Mouse (Mus musculus) large intestine, adult 2 months (tissue): ENCODE measurements around the gene Poldip2. TPM values are rescaled to one million over a fixed set of nuclear protein-coding genes. Genes with fewer than 3 reads are reported as not detected.
"Not testable (repeated sequence)": the region's sequence is repeated elsewhere in the genome, so short reads cannot be mapped to it uniquely, and the experiment has no call there.

ENCODE experiments used
- DNase-seq: peaks from one replicate; pipeline ENCODE4 v3.0.0-alpha.2; 2012; ENCODE audit warnings: low read depth, low spot score
- WGBS: fragments of 180-500 bp; shearing (Covaris S2); methylation state at CpG from one replicate; pipeline ENCODE4 v1.1.7; 2018; 5-methylcytosine and 5-hydroxymethylcytosine counted together
- polyA plus RNA-seq: library from polyadenylated mRNA; depleted of rRNA; stranded (reverse); fragments of >200 nt; gene quantifications from 2 replicates; pipeline ENCODE4 v1.2.3, GENCODE M21; 2012

Poldip2 gene
- polyA plus RNA-seq, 1 experiment: 41.2 TPM

GRCm38 (mm10) chr11:78499543-78499942 is 12.4 kb upstream of the Poldip2 start:
- WGBS: 37% methylated on average over 16 of the region's 16 CpGs
- DNase-seq: no peak

- no peak for DNase-seq
- WGBS: 41% methylated on average over 9 of the region's 9 CpGs
These were observed 11.3 kb upstream of the Poldip2 start for GRCm38 (mm10) chr11:78500623-78501202.

DNA sequence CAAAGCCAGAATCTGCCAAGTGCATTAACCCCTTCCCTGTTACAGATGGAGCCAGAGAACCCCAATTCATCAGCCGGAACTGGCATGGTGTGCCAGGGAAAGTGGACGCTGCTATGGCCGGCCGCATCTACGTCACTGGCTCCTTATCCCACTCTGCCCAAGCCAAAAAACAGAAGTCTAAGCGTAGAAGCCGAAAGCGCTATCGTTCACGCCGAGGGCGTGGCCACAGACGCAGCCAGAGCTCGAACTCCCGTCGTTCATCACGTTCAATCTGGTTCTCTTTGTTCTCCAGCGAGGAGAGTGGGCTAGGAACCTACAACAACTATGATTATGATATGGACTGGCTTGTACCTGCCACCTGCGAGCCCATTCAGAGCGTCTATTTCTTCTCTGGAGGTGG is 10.5 kb upstream of the Poldip2 start:
- no peak for DNase-seq
- WGBS: 76% methylated on average over 20 of the region's 20 CpGs

GRCm38 (mm10) chr11:78502909-78503650 is 8.9 kb upstream of the Poldip2 start, which contains the start of gene Sebox:
Sebox (plus strand) TSS chr11:78503447.
- 62% methylated on average over 7 of the region's 7 CpGs for WGBS
- no peak for DNase-seq

- 79% methylated on average over 3 of the region's 3 CpGs for WGBS
- no peak for DNase-seq
These were observed 6.6 kb upstream of the Poldip2 start for GRCm38 (mm10) chr11:78505430-78505829.

- WGBS: 88% methylated on average over 5 of the region's 5 CpGs
- no peak for DNase-seq
These were observed 2.8 kb upstream of the Poldip2 start for GRCm38 (mm10) chr11:78509148-78509547.

GRCm38 (mm10) chr11:78513106-78513790 is 1.3 kb downstream of the Poldip2 start:
- 51% methylated on average over 3 of the region's 3 CpGs for WGBS
- DNase-seq: no peak

GRCm38 (mm10) chr11:78515549-78516325 is 3.7 kb downstream of the Poldip2 start:
- 75% methylated on average over 2 of the region's 2 CpGs for WGBS
- DNase-seq: no peak

DNA sequence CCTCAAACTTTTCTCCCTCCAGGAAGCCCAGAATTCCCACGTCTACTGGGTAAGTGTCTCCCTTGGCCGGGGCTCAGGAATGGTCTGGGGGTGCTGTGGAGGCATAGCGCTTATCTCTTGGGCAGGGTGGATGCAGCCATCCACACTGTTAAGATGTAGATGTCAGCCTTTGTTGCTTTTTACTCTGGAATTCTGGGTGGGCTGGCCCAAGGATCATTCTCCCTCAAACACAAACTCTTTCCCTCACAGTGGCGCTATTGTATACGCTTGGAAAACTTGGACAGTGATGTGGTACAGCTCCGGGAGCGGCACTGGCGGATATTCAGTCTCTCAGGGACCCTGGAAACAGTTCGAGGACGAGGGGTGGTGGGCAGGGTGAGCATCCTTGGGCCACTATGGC is 6.9 kb downstream of the Poldip2 start:
- 90% methylated on average over 10 of the region's 10 CpGs for WGBS
- no peak for DNase-seq

DNA sequence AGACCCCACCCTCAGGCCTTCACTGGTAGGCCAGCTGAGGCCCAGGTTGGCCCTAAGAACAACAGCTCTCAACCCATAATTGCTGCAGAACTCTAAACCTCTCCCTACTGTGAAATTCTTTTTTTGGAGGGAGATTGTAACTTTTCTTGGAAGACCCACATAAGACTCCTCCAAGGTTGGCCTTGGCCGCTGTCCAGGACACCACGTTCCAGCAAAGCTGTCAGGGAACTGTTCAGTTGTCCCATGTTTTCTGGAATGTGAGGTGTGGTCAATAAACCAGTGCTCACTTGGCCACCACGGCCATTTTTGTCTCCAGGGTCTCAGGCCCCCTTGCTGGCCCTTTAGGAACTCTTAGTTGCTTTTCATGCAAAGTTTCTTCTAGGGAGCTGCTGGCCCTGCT is 9.9 kb downstream of the Poldip2 start:
- DNase-seq: no peak
- 70% methylated on average over 3 of the region's 3 CpGs for WGBS

GRCm38 (mm10) chr11:78522481-78522997 is 10.5 kb downstream of the Poldip2 start:
- no peak for DNase-seq
- WGBS: 84% methylated on average over 1 of the region's 1 CpGs

- no peak for DNase-seq
- 78% methylated on average over 9 of the region's 9 CpGs for WGBS
These were observed 11.4 kb downstream of the Poldip2 start for GRCm38 (mm10) chr11:78523241-78523955.

DNA sequence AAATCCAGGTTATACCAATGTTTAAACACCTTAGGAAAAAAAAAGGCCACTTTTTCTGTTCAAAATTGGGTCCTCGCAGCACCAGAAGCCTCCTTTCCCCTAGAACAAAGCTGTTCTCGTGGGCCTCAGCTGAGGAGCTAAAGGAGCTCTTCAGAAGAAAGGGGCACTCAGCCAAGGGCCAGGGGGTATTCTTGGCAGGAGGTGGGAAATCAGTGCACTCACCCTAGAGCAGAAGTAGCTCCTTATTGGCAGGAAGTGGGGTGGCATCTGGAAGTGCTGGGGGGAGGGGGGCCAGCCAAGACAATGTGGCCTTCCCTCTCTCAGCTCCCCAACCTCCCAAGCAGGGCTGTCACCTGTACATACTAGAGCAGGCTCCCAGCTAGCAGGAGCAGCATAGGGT is 12.8 kb downstream of the Poldip2 start:
- 84% methylated on average over 2 of the region's 2 CpGs for WGBS
- no peak for DNase-seq

DNA sequence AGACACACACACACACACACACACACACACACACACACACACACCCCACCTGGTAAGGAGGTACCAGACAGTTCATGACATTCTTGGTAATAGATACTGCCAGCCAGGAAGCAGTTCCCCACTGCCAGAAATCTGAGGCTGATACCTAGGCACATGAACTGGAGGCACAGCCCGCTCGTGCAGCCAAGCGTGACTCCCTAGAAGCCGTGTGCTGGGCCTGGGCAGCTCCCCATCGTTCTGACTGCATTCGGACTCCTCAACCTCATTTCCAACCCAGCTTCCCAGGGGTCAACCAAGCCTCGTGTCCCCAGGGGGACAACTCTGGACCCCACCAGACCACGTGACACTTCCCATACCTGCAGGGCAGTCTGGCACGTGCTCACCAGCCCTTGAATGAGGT is 16.7 kb downstream of the Poldip2 start:
- 88% methylated on average over 9 of the region's 9 CpGs for WGBS
- DNase-seq: no peak

GRCm38 (mm10) chr11:78530001-78530400 is 18.0 kb downstream of the Poldip2 start:
- WGBS: 90% methylated on average over 12 of the region's 12 CpGs

DNA sequence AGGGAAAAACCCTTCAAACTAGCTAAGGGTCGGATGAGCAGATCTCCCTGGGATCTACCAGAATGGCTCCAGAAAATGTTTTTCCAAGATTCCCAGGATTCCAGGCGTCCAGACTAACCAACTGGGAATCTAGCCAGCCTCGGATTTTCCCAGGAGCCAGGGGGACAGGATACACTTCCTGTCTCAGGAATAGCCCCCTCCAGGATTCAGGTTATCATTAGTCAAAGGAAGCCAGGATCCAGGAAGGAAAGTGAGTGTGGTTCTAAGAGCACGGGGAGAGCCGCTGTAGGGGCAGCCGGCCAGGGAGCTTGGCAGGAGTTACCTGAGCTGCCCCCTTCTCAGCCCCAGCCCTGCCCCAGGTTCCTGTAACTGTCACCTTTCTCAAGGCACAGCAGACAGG is 19.1 kb downstream of the Poldip2 start:
- DNase-seq: no peak
- 65% methylated on average over 6 of the region's 6 CpGs for WGBS

More at GRCm38 (mm10) chr11:78530001-78530400, 18.0 kb downstream of the Poldip2 start:
- DNase-seq: no peak

DNA sequence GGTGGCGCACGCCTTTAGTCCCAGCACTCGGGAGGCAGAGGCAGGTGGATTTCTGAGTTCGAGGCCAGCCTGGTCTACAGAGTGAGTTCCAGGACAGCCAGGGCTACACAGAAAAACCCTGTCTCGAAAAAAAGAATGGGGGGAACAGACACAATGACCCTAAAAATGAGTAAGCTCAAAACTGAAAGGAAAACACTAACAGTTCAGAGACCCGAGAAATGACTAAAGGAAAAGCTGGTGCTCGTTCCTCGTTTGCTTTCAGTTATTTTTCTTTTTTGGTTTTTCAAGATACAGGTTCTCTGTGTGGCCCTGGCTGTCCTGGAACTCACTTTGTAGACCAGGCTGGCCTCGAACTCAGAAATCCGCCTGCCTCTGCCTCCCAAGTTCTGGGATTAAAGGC is 19.5 kb downstream of the Poldip2 start:
- DNase-seq: not testable (repeated sequence)
- 84% methylated on average over 10 of the region's 10 CpGs for WGBS

- DNase-seq: no peak
- 71% methylated on average over 4 of the region's 4 CpGs for WGBS
These were observed 22.5 kb downstream of the Poldip2 start for GRCm38 (mm10) chr11:78534516-78534915.

GRCm38 (mm10) chr11:78535376-78536079 is 23.5 kb downstream of the Poldip2 start:
- DNase-seq: peak; percentile 80
- 2% methylated on average over 23 of the region's 23 CpGs for WGBS
